Mouse (Mus musculus) lung, adult 18-20 months (tissue): ENCODE measurements around the gene Dab2.

Experiments
- DNase-seq, 2 experiments: peaks; one replicate each; pipeline ENCODE4 v3.0.0; 2022; ENCODE audit warnings: mixed read lengths in 2 of 2

The Dab2 gene

GRCm38 (mm10) chr15:6299554-6299953 lies at the start of gene Dab2:
Dab2 (plus strand) TSS chr15:6299788.
- no peak for DNase-seq

GRCm38 (mm10) chr15:6253471-6253870 lies 46.1 kb upstream of the Dab2 start:
- no peak for DNase-seq

GRCm38 (mm10) chr15:6254383-6254782 lies 45.2 kb upstream of the Dab2 start:
- no peak for DNase-seq

DNA sequence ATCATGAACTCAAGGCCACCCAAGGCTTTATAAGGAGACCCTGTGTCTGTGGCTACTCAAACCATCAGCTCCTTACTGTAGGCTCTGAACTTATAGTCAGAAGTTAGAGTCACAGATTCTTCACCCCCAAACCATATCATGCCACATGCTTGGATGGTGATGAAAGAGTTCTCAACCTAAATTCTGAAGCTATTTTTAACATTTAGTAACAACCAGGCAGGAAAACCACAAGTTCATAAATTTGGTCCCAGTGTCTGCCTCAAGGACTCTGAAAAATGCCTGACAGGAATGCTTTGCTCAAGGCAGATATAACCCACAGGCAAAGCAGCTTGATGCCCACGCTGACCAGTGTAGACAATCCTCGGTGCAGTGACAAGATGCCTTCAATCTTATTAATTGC lies 42.5 kb upstream of the Dab2 start:
- DNase-seq, result no peak

- DNase-seq, result no peak
Observed at GRCm38 (mm10) chr15:6259957-6260740, 39.4 kb upstream of the Dab2 start.

- DNase-seq, result no peak
Observed at GRCm38 (mm10) chr15:6260741-6261430, 38.7 kb upstream of the Dab2 start.

DNA sequence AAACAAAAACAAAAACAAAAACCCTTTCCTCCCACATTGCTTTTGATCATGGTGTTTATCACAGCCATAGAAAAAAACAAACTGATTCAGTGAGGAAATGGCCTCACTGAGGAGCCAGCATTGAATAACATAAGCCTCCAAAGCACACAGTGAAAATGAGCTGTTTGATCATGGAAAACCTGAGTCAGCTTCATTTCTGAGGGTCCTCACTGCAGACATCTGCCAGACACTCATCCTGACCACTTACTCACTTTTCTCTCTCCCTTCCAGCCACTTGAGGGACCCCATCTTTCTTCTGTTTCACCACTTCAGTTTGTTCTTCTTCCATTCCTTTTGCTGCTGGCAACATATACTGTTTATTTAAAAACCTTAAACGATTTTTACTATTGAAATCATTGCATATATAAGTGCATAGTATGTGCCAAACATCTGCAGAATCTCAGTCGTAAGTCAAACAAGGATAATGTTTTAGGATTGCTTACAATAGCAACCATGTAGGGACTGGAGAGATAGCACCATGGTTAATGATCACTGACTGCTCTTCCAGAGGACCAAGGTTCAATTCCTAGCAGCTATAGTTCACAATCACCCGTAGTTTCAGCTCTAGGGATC lies 32.3 kb upstream of the Dab2 start:
- DNase-seq, result no peak

DNA sequence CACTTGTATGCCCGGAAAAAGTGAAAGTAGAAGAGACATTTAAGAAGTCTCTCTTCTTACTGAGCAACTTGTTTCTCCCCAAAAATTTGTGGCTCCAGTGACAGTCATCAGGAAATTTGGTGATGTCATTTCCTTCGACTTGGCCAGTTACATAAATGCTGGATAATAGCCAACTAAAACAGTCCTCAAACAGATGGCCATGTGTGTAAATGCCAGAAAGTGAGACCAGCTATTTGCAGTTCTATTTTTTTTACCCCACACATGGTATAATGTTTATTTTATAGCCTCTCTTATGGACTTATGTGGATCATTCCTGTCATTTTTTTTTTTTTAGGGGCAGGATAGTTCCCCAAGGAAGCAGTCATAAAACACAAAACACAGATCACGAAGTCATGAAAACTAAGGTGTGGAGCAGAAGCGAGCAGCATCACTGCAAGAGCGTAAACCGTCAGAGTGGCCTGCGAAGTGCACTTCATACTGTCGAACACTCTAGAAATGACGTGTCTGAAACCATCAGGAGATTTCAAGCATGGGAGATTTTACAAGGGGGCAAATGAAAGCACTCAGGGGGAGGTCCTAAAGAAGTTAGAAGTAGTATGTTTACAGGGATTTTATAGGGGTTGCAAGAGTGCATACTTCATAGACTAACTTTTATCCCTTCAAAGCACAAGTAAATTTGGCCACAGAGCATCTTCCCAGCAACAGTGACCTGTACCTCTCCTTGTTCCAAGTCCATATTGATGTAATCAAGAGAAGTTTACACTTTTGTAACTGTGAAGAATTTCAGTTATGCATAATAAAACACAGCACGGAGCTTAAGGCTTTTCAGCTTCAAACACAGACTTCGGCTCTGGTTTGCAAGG lies 20.8 kb upstream of the Dab2 start:
- peak in 1 of 2 experiments; percentile 11 for DNase-seq

GRCm38 (mm10) chr15:6280021-6280451 lies 19.6 kb upstream of the Dab2 start:
- no peak for DNase-seq

DNA sequence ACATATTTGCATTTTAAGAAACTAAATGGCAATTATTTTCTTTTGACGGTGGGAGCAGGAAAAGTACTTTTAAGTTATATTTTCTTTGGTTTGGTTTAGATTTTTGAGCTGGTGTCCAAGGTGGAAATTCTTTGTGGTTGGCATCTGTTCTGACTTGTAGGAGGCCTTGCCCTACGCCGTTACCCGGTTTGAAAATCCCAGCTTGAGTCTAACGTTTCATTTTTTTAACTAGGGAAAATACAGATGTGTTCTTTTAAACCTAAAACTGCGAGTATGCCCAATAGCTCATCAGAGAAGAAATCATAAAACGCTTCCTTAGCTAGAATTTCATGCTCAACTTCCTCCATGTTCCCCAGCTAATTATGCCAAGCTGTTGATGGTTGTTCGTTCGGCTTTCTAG lies 16.3 kb upstream of the Dab2 start:
- no peak for DNase-seq

GRCm38 (mm10) chr15:6296071-6296470 lies 3.5 kb upstream of the Dab2 start:
- peak in 1 of 2 experiments; percentile 7 for DNase-seq

DNA sequence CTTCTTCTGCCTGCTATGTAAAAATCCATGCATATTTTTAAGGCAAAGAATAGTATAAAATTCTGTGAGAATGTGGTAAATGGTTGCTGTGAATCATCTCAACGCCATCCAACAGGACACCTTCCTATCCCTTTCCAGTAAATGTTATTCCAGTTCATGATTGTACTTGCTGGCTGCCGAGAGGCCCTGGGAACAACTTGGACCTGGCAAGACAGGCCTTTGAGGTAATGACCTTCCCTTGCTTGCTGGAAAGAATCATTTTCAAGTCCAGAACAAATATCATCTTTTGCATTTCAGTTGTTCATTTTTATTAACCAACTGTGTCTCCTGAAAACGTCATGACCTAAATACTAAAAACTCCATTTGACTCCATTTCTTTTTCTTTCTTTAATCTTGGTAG lies 862 bp upstream of the Dab2 start:
- no peak for DNase-seq

GRCm38 (mm10) chr15:6302219-6302618 lies 2.6 kb downstream of the Dab2 start:
- no peak for DNase-seq

- no peak for DNase-seq
Observed at GRCm38 (mm10) chr15:6303822-6304221, 4.2 kb downstream of the Dab2 start.

DNA sequence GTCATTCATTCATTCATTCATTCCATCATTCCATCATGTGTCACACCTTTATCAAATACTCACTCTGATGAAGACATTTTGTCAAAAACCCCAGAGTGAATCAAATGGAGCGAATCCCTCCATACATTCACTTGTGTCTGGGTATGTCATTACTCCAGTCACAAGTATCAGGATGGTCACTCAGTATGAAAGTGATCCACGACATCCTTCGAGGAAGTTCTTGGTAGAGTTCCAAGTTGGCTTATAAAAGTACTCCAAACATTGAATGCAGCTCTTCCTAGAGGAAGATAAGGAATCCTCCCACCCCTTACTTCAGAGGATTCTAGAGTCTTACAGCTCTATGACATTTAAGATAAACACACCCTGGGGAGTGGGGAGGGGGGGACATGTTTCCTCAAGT lies 10.0 kb downstream of the Dab2 start:
- no peak for DNase-seq

DNA sequence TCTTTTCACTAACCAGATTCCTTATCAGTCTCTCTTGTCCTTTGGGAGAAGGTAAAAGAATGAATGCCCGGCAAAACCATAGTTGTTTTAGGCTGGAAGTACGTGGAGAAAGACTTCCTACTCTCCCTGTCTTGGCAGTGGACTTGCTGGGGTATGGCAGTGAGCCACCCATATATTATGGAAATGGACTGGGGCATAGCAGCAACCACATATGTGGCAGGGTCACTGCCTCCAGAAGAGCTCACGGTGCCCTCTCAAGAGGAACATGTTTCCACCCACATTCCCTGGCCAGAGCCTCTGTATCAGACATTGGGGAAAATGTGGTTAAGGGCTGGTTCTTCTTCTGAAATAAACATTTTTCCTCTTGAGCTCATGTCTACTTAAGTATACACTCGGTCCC lies 10.8 kb downstream of the Dab2 start:
- no peak for DNase-seq

- DNase-seq, result no peak
Observed at GRCm38 (mm10) chr15:6312396-6312795, 12.8 kb downstream of the Dab2 start.

- no peak for DNase-seq
Observed at GRCm38 (mm10) chr15:6319352-6319751, 19.8 kb downstream of the Dab2 start.

GRCm38 (mm10) chr15:6320501-6320900 lies 20.9 kb downstream of the Dab2 start:
- no peak for DNase-seq

GRCm38 (mm10) chr15:6321263-6321662 lies 21.7 kb downstream of the Dab2 start:
- no peak for DNase-seq

DNA sequence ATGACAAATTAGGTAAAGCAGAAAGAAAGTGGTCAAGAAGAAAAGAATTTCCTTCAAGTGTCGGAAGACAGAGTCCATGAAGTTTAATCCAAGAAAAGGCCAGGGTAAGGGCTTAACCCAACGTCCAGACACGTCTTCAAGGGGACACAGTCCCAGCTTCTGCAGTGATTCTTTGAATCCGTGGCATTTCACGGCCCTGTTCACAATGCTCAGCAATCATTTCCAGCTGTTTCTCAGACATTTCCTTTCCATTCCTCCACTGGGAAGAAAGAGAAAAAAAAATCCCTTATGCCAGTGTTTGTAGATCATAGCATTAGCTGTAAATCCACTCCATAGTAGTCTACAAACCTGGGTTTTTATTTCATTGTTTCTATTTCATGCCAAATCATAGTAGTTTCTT lies 22.7 kb downstream of the Dab2 start:
- no peak for DNase-seq

- no peak for DNase-seq
Observed at GRCm38 (mm10) chr15:6323577-6323976, 24.0 kb downstream of the Dab2 start.

- peak in 1 of 2 experiments; percentile 21 for DNase-seq
Observed at GRCm38 (mm10) chr15:6325443-6325842, 25.9 kb downstream of the Dab2 start.
